Mouse (Mus musculus): Measurements from ENCODE around the gene Speer4d.
"Not testable (repeated sequence)": the region's sequence is repeated elsewhere in the genome, so short reads cannot be mapped to it uniquely, and the experiment has no call there.

Speer4d gene

GRCm38 (mm10) chr5:15618764-15619163 lies at the start of gene Speer4d:
TSS of gene Speer4d (plus strand) at chr5:15619064.
- not testable (repeated sequence) for DNase-seq (ENCODE audit: low spot score)

- DNase-seq (ENCODE audit: low spot score): not testable (repeated sequence)
Measured at GRCm38 (mm10) chr5:15573735-15574134, 45.1 kb upstream of the Speer4d start.

GRCm38 (mm10) chr5:15577033-15577432 lies 41.8 kb upstream of the Speer4d start, which contains the start of gene Gm21083:
TSS of gene Gm21083 (plus strand) at chr5:15577333.
- DNase-seq (ENCODE audit: low spot score): not testable (repeated sequence)

DNA sequence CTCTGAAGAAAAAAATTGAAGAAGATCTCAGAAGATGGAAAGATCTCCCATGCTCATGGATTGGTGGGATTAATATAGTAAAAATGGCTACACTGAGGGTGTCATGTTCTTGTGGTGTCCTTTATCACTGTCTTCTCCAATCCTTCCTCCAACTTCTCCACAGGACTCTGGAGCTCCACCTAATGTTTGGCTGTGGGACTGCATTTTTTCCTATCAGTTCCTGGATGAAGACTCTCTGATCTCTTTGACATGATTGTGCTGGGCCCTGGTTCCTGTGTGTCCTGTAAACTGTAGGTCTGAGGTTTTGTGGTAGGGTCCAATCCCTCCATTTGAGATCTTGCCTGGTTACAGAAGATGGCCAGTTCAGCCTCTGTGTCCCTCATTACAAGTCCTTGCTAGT lies 32.5 kb upstream of the Speer4d start:
- not testable (repeated sequence) for DNase-seq (ENCODE audit: low spot score)

DNA sequence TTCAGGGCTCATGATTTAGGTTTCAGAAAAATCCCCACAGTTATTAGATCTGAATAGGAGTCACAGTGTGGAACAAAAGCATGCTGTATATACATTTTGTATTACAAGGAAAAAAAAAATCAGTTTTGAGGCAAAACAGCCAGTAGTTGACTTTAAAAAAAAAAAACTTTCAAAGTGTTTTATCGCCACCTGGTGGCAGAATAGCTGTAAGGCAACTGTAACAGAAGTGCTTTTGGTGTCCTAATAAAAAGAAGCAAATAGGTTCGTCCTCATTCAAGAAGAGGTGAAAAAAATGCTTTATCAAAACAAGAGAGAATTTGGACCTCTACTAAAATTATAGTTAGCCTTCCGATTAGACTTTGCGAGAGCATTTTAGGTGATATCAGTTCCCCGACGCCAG lies 30.6 kb upstream of the Speer4d start:
- not testable (repeated sequence) for DNase-seq (ENCODE audit: low spot score)

GRCm38 (mm10) chr5:15590635-15591034 lies 28.2 kb upstream of the Speer4d start:
- not testable (repeated sequence) for DNase-seq (ENCODE audit: low spot score)

- DNase-seq (ENCODE audit: low spot score): not testable (repeated sequence)
Measured at GRCm38 (mm10) chr5:15591577-15591976, 27.3 kb upstream of the Speer4d start.

DNA sequence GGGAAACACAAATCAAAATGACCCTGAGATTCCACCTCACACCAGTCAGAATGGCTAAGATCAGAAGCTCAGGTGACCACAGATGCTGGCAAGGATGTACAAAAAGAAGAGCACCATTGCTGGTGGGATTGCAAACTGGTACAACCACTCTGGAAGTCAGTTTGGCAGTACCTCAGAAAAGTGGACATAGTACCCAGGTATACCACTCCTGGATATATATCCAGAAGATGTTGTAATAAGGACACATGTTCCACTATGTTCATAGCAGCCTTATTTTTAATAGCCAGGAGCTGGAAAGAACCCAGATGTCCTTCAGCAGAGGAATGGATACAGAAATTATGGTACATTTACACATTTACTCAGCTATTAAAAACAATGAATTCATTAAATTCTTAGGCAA lies 20.0 kb upstream of the Speer4d start:
- DNase-seq (ENCODE audit: low spot score): not testable (repeated sequence)

DNA sequence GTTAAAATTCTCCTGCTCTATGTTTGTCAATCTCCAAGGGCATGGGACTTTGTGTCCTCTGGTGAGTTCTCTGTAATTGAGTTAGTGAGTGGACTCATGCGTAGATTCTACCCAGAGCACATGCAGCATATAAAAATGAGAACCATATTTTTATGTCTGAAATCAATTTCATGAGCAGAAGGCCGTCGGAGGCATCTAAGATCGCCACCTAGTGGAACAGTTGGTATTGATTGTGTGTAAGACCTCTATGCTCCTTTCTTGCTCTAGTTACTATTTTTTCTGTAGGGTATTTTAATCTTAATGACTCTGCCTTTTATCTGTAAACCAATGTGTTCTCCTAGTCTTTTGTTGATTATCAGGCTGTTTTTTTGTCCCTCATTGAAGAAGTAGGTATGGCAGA lies 18.5 kb upstream of the Speer4d start:
- DNase-seq (ENCODE audit: low spot score): not testable (repeated sequence)

DNA sequence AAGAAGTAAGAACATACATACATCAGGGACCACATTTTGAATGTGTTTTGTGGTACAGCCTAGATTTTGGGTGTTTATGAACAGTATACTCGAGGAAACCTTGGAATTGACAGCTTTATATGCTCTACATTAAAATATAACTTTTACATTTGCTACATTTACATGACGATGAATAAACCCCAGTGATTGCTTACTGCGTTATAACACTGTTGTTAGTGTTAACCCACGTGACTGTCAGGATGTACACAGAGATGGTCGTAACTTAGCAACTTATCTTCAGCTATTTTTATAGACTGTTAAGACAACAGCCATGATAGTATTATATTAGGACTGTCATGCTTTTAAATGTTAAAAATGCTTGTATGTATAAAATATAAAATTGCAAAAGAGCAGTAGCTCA lies 17.4 kb upstream of the Speer4d start:
- DNase-seq (ENCODE audit: low spot score): not testable (repeated sequence)

DNA sequence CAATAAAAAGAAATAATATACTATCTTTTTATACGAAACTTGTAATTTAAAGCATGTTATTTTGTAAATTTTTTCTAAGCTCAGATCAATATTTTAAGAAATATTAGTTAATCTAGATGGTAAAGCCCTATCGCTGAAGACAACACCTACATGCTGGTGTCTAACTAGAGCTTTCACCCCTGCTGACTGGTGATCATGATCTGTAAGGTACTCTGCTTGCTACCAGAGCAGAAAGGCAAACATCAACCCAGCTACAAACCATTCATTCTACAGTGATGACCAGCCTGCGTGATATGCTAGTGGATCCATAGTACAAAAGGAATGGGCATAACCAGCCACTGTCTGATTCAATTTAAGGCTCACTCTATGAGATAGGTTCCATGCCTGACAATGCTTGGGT lies 16.9 kb upstream of the Speer4d start:
- DNase-seq (ENCODE audit: low spot score): not testable (repeated sequence)

DNA sequence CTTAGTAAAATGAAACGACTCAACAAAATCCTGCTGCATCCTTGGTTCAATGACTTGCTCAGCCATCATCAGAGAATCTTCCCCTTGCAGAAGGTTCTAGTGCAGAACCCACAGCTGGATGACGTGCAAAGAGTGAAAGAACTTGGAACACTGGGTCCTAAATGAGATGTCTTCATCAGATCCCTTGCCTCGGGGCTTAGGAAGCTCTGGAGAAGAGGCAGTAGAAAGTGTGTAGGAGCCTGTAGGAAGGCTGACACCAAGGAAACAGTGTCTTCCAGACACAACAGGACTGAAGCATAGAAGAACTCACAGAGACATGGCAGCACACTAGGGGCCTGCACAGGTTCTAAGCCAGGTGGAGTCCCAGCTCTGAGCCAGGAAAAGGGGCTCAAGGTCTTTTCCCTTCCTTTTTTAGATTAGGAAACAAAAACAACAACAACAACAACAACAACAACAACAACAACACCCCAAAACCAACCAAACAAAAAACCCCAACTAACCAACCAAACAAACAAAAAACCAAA lies 16.4 kb upstream of the Speer4d start:
- not testable (repeated sequence) for DNase-seq (ENCODE audit: low spot score)

DNA sequence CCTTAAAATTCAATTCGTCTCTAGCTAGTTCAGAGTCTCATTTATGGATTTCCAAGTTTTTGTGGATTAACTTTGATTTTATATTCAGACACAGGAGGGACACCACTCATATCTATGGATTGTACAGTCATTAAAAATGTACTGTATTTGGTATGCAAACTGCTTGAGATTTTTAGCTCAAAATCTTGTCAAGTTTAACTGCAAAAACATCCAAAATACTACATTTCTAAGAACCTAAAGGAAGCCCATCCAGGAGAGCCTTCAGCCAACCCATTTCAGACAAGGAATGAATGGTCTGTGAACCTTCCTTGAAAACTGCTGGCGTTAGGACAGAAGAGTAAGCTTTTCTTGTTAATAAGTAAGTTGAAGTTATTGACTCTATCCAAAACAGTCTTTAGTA lies 15.9 kb upstream of the Speer4d start:
- DNase-seq (ENCODE audit: low spot score): not testable (repeated sequence)

- not testable (repeated sequence) for DNase-seq (ENCODE audit: low spot score)
Measured at GRCm38 (mm10) chr5:15603585-15603984, 15.3 kb upstream of the Speer4d start.

GRCm38 (mm10) chr5:15606677-15607076 lies 12.2 kb upstream of the Speer4d start:
- not testable (repeated sequence) for DNase-seq (ENCODE audit: low spot score)

- DNase-seq (ENCODE audit: low spot score): not testable (repeated sequence)
Measured at GRCm38 (mm10) chr5:15610695-15611094, 8.2 kb upstream of the Speer4d start.

DNA sequence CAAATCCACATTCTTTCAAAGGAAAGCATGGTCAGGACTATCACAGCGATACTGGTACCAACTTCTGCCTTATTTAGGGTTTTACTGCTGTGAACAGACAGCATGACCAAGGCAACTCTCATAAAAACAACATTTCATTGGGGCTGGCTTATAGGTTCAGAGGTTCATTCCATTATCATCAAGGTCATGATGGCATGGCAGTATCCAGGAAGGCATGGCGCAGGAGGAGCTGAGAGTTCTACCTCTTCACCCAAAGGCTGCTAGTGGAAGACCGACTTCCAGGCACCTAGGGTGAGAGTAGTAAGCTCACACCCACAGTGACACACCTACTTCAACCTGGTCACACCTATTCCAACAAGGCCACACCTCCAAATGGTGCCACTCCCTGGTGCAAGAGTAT lies 2.7 kb upstream of the Speer4d start:
- DNase-seq (ENCODE audit: low spot score): not testable (repeated sequence)

GRCm38 (mm10) chr5:15628136-15628535 lies 9.3 kb downstream of the Speer4d start:
- DNase-seq (ENCODE audit: low spot score): not testable (repeated sequence)

GRCm38 (mm10) chr5:15630068-15630467 lies 11.2 kb downstream of the Speer4d start:
- DNase-seq (ENCODE audit: low spot score): not testable (repeated sequence)

GRCm38 (mm10) chr5:15637637-15638036 lies 18.8 kb downstream of the Speer4d start:
- not testable (repeated sequence) for DNase-seq (ENCODE audit: low spot score)

DNA sequence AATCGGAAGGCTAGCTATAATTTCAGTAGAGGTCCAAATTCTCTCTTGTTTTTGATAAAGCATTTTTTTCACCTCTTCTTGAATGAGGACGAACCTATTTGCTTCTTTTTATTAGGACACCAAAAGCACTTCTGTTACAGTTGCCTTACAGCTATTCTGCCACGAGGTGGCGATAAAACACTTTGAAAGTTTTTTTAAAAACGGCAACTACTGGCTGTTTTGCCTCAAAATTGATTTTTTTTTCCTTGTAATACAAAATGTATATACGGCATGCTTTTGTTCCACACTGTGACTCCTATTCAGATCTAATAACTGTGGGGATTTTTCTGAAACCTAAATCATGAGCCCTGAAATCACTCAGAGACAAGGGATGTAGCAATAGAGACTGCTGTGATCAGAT lies 26.8 kb downstream of the Speer4d start:
- not testable (repeated sequence) for DNase-seq (ENCODE audit: low spot score)

DNA sequence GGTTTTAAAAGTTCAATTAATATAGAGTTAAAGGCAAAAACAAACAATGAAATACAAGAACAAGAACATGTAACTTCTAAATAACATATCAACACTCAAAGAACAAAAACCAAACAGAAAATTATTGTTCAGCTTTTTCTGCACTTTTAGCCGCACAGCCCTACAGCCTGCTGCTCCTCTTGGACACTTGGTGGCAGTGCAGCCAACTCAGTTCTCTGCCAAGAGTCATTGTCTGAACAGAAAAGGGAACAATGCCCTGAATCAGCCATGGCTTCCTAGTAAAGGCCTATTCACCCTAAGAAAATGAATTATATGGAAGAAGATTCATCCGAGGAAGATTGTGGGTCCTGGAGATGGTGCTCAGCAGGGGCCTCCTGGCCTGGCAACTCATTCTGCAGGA lies 33.5 kb downstream of the Speer4d start:
- not testable (repeated sequence) for DNase-seq (ENCODE audit: low spot score)

DNA sequence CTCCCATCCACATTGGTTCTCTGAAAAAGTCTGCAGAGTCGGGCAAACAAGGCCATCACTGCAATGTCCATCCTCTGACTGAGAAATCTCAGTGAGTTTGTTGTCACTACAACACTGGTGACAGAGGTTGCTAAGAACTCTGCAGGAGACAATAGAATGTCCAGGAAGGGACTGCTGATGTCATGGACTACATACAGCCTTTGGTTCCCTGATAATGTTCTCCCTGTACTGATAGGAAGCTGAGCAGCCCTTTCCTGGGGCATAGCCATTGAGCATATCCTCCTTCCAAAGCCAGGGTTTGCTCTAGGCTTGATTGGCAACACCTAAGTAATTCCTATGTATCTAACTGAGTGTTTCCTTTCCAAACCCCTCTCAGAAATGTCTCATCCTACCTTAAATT lies 38.1 kb downstream of the Speer4d start, which contains the start of gene 4930572O03Rik:
TSS of gene 4930572O03Rik (minus strand) at position 101 of the 400 bp plus-strand sequence.
- DNase-seq (ENCODE audit: low spot score): not testable (repeated sequence)

DNA sequence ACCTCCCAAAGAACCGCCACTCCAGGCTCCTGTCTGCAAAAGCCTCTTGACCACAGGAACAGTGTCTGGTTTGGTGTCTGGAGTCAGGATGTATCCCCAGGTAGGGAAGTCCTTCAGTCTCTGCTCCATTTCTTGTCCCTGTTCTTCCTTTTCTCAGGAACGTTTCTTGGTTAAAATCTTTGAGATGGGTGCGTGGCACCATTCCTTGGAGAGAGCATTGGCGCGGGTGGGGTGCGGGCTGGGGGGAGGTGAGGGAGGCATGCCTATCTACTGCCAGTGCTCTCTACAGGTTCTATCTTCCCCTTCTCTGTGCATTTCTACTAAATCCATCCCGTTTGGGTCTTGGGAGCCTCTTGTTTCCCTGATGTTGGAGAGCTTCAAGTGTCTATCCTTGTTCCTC lies 45.0 kb downstream of the Speer4d start:
- not testable (repeated sequence) for DNase-seq (ENCODE audit: low spot score)

Measured in lung, postnatal 25 days (tissue).